Mouse (Mus musculus) liver, embryonic 15.5 days (tissue): ENCODE data around the gene H2bfm. TPM values are rescaled to one million over a fixed set of nuclear protein-coding genes. Genes with fewer than 3 reads are reported as not detected.

Experiments used
- polyA plus RNA-seq: library from polyadenylated mRNA; unstranded; fragments of >200 nt; fragmentation: Nextera tagmentation; extraction: Ambion mirVana; gene quantifications from 2 replicates; pipeline ENCODE4 v1.2.1, GENCODE M21; 2015

Gene H2bfm
- polyA plus RNA-seq, 1 experiment from 2014 or later: not detected

Other genes with a start within 250 kb of the H2bfm start
- 0.78 and 0.97 TPM in 2 replicates for gene Tceal1, start 219.3 kb upstream of the H2bfm start, polyA plus RNA-seq
- gene Morf4l2, start 183.6 kb upstream of the H2bfm start, polyA plus RNA-seq: 174 and 179 TPM in 2 replicates
- gene Glra4, start 147.2 kb upstream of the H2bfm start, polyA plus RNA-seq: not detected in 2 replicates
- 0.30 and 0.46 TPM in 2 replicates for gene Plp1, start 104.7 kb upstream of the H2bfm start, polyA plus RNA-seq
- not detected in 2 replicates for gene Rab9b, start 58.6 kb upstream of the H2bfm start, polyA plus RNA-seq
- 6.1 and 6.7 TPM in 2 replicates for gene Tmsb15b2, start 48.2 kb downstream of the H2bfm start, polyA plus RNA-seq
- gene Tmsb15l, start 49.5 kb downstream of the H2bfm start, polyA plus RNA-seq: 0.52 TPM in 1 of 2 replicates, not detected in the other
- 2.9 and 3.3 TPM in 2 replicates for gene Tmsb15b1, start 49.5 kb downstream of the H2bfm start, polyA plus RNA-seq
- gene Zcchc18, start 65.8 kb downstream of the H2bfm start, polyA plus RNA-seq: 0.16 and 0.33 TPM in 2 replicates
- gene Slc25a53, start 111.0 kb downstream of the H2bfm start, polyA plus RNA-seq: 1.7 and 2.7 TPM in 2 replicates
- 0.78 and 0.90 TPM in 2 replicates for gene Fam199x, start 122.3 kb downstream of the H2bfm start, polyA plus RNA-seq
- not detected in 2 replicates for gene Esx1, start 194.8 kb downstream of the H2bfm start, polyA plus RNA-seq